Mouse (Mus musculus) lung, adult 2 months (tissue): ENCODE data around the gene Sbf2.

Experiments
- CTCF ChIP-seq: fragments of 200-500 bp; IDR thresholded peaks from 2 replicates; pipeline ENCODE4 v1.5.1; 2011; ENCODE audit warnings: mild to moderate bottlenecking, low read length, control low read depth; ENCODE audit not compliant: insufficient read depth
- POLR2A ChIP-seq: fragments of 200-500 bp; IDR thresholded peaks from 2 replicates; pipeline ENCODE4 v1.6.1; 2011; ENCODE audit warnings: low read depth, mild to moderate bottlenecking, control low read depth, low read length, borderline replicate concordance; ENCODE audit errors: extremely low read depth

- TF ChIP-seq POLR2A, result no peak
- TF ChIP-seq CTCF, result no peak
Measured at GRCm38 (mm10) chr7:110655230-110655629, 40.5 kb upstream of the Sbf2 start.
